Mouse (Mus musculus) lung, postnatal 0 days (tissue): ENCODE data around the gene Nrcam. TPM values are rescaled to one million over a fixed set of nuclear protein-coding genes. Genes with fewer than 3 reads are reported as not detected.

ENCODE experiments used
- ATAC-seq: fragments of 200-750 bp; cut with Nextera tagmentation; 2 replicates; pipeline ENCODE4 v1.8.0; 2017; ENCODE audit warnings: moderate library complexity
- DNase-seq: peaks from one replicate; pipeline ENCODE4 v3.0.0-alpha.2; 2016; ENCODE audit warnings: low spot score
- H3K27ac ChIP-seq: fragments of 300-500 bp; sonication (generic); 2 replicates; pipeline ENCODE4 v1.5.1; 2014; ENCODE audit warnings: antibody characterized with exemption, mild to moderate bottlenecking, low read length, mixed read lengths
- H3K27me3 ChIP-seq: fragments of 300-500 bp; sonication (generic); replicated peaks from 2 replicates; pipeline ENCODE4 v1.6.1; 2014; ENCODE audit warnings: low read length, mixed read lengths; ENCODE audit not compliant: insufficient read depth
- H3K36me3 ChIP-seq: fragments of 300-500 bp; sonication (generic); 2 replicates; pipeline ENCODE4 v1.6.1; 2014; ENCODE audit warnings: low read length, mixed read lengths; ENCODE audit not compliant: insufficient read depth
- H3K4me1 ChIP-seq: fragments of 300-500 bp; sonication (generic); 2 replicates; pipeline ENCODE4 v1.6.1; 2014; ENCODE audit warnings: antibody characterized with exemption, low read depth, low read length, mixed read lengths; ENCODE audit not compliant: insufficient read depth
- H3K4me2 ChIP-seq: fragments of 300-500 bp; sonication (generic); replicated peaks from 2 replicates; pipeline ENCODE4 v1.6.1; 2014; ENCODE audit warnings: low read depth, mild to moderate bottlenecking, low read length, moderate library complexity, mixed read lengths
- H3K4me3 ChIP-seq: fragments of 300-500 bp; sonication (generic); 2 replicates; pipeline ENCODE4 v1.5.1; 2014; ENCODE audit warnings: low read depth, low read length
- H3K9ac ChIP-seq: fragments of 300-500 bp; sonication (generic); replicated peaks from 2 replicates; pipeline ENCODE4 v1.6.1; 2014; ENCODE audit warnings: low read depth, mild to moderate bottlenecking
- H3K9me3 ChIP-seq: fragments of 300-500 bp; sonication (generic); 2 replicates; pipeline ENCODE4 v1.6.1; 2016; ENCODE audit warnings: low read length, mixed read lengths
- CTCF ChIP-seq: IDR thresholded peaks from 2 replicates; pipeline ENCODE4 v1.5.1; 2016; ENCODE audit warnings: antibody characterized with exemption, mild to moderate bottlenecking
- EP300 ChIP-seq: IDR thresholded peaks from 2 replicates; pipeline ENCODE4 v1.6.1; 2016; ENCODE audit warnings: antibody characterized with exemption, mild to moderate bottlenecking, control low read depth
- WGBS: fragments of 180-500 bp; shearing (Covaris S2); extraction: QIAGEN DNeasy Blood & Tissue Kit; methylation state at CpG from one replicate; pipeline ENCODE4 v1.1.7; 2014; 5-methylcytosine and 5-hydroxymethylcytosine counted together
- polyA plus RNA-seq: library from polyadenylated mRNA; unstranded; fragments of >200 nt; fragmentation: Nextera tagmentation; extraction: Ambion mirVana; gene quantifications from 2 replicates; pipeline ENCODE4 v1.2.1, GENCODE M21; 2015

Nrcam gene
- polyA plus RNA-seq, 1 experiment from 2014 or later = 10.3 TPM

DNA sequence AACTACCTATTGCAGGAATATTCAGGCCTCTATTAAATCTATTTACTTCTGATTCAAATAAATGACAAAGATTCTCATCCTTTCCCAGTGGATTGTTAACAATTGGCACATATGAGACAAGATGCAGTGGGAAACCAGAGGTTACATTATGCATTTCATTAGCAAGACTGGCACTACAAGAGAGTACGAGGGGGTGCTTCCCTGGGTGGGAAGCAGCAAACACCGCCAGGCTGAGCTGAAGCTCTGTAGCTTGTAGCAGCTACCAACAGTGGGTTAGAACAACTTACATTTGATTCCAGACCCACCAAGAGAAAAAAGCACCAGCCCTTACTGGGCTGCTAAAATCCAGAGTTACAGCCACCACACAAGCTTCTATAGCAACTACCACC, 151.3 kb downstream of the Nrcam start:
- TF ChIP-seq CTCF (no peak), EP300 (no peak)
- Histone ChIP-seq H3K9me3 (no peaks in the 10 kb centered on the region), H3K4me1 (no peaks in the 10 kb centered on the region), H3K27me3 (no peaks in the 10 kb centered on the region), H3K27ac (no peak overlapping the region), H3K4me2 (no peak overlapping the region), H3K9ac (no peak overlapping the region), H3K4me3 (no peak overlapping the region), H3K36me3 (no peaks in the 10 kb centered on the region)
- no peak for ATAC-seq
- DNase-seq = no peak
- 87% methylated on average over 2 of the region's 2 CpGs for WGBS

DNA sequence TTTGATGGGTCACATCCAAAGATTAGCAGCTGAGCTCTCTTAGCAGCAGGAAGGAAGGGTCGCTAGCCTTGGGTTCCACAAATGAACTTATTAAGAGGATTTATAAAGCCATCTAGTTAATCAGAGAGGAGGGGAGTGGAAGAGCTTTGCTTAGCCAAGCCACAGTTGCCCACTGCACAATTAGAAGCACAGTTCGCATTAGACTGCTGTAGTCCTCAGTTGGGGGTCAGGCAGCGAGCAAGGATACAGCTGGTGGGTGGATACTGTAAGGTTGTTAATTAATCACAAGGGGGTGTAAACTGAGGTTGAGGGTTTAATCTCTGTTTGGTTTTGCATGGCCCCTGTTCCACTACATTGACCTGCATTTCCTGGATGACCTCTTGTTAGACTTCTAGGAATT, 152.7 kb downstream of the Nrcam start:
- no peaks in the 10 kb centered on the region for H3K4me1 ChIP-seq
- no peaks in the 10 kb centered on the region for H3K9me3 ChIP-seq
- no peak overlapping the region for H3K9ac ChIP-seq
- ATAC-seq = no peak
- no peak overlapping the region for H3K27ac ChIP-seq
- no peak for DNase-seq
- H3K36me3 ChIP-seq = no peaks in the 10 kb centered on the region
- H3K27me3 ChIP-seq = no peaks in the 10 kb centered on the region
- no peak overlapping the region for H3K4me2 ChIP-seq
- H3K4me3 ChIP-seq = no peak overlapping the region
- no peak for TF ChIP-seq CTCF
- no peak for TF ChIP-seq EP300
- WGBS = 76% methylated on average over 3 of the region's 3 CpGs

DNA sequence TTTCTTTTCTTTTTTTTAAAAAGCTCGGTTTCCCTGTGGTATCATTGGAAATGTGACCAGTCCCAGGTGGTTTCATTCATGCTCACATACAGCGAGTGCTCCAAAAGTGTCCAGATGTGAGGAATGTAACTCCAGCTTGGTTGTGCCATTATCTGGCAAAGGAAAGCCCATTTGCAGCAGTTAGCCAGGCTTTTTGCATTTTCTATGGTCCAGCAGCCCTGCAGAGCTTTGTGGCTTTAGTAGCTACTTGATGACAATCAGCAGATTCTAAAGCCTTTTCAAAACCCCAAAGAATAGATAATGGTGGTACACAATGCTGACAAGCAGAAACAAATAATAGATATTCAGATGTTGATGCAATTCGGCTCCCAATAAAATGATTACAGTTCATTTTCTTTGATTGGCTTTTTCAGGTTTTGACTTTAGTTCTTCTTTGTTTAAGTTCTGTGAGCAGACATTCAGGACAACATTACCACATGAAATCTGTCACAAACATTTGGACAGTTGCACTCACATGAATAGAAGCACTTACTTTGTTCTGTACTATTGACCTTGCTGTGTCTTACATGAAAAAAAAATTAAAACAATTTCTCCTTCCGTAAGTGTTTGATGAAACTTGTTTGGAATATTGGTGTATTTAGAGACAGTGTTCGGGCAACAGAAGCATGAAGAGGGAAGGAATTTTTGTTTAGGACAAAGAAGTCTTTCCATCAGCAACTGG, 164.2 kb downstream of the Nrcam start:
- ATAC-seq (peak; percentile 83), DNase-seq (peak; percentile 73)
- no peak overlapping the region for H3K4me2 ChIP-seq
- H3K9ac ChIP-seq = no peak overlapping the region
- no peaks in the 10 kb centered on the region for H3K36me3 ChIP-seq
- H3K27ac ChIP-seq = no peak overlapping the region
- H3K4me1 ChIP-seq = no peaks in the 10 kb centered on the region
- WGBS = 48% methylated on average over 5 of the region's 5 CpGs
- no peak; the same call in 1 of the 2 replicates for TF ChIP-seq EP300
- TF ChIP-seq CTCF = no peak
- no peaks in the 10 kb centered on the region for H3K27me3 ChIP-seq
- H3K9me3 ChIP-seq = no peaks in the 10 kb centered on the region
- no peak overlapping the region for H3K4me3 ChIP-seq

DNA sequence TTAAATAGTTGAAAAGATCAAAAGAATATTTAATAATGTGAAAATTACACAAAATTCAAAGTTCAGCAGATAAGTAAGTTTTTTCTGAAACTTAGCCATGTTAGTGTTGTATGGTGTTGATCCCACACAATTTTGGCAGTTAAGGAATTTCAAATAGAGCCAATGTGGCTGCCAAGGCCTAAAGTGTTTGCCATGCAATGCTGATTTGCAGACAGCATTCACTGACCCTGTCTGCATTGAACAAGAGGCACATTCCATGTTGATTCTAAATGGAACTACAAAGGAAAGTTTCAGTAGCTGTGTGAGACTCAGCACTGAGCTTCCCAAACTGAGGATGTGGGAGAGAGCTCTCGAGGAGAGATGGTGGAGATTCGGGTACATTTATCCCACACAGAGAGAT, 169.1 kb downstream of the Nrcam start:
- Histone ChIP-seq H3K27ac (no peak overlapping the region), H3K4me1 (no peaks in the 10 kb centered on the region; the same call in 1 of the 2 replicates), H3K27me3 (no peaks in the 10 kb centered on the region), H3K36me3 (no peaks in the 10 kb centered on the region), H3K9me3 (no peaks in the 10 kb centered on the region), H3K4me3 (no peak overlapping the region), H3K4me2 (no peak overlapping the region), H3K9ac (no peak overlapping the region)
- DNase-seq (no peak), ATAC-seq (no peak)
- 38% methylated on average over 2 of the region's 2 CpGs for WGBS
- TF ChIP-seq EP300 (no peak), CTCF (no peak)

DNA sequence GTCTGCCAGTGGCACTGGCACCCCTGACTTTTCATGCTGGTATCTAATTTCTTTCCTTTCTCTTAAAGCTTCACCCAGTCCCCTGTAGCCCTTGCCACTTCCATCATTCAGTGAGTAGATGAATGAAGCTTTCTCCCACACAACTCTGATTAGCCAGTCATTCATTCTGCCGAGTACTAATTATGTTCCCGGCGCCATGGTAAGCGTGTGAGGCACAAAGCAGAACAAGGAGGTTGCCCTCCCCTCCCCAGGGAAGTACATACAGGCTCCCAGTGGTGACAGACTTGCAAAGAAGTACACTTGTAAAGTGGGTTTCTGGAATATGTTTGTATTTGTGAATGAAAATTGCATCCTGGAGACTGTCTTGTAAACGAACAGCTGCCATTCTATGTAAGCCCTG, 170.2 kb downstream of the Nrcam start:
- Histone ChIP-seq H3K27me3 (no peaks in the 10 kb centered on the region), H3K4me3 (no peak overlapping the region), H3K9me3 (no peaks in the 10 kb centered on the region), H3K9ac (no peak overlapping the region), H3K4me2 (no peak overlapping the region), H3K36me3 (no peaks in the 10 kb centered on the region), H3K4me1 (no peaks in the 10 kb centered on the region; the same call in 1 of the 2 replicates), H3K27ac (no peak overlapping the region)
- DNase-seq = no peak
- 83% methylated on average over 5 of the region's 5 CpGs for WGBS
- ATAC-seq = no peak
- no peak for TF ChIP-seq CTCF
- no peak for TF ChIP-seq EP300

DNA sequence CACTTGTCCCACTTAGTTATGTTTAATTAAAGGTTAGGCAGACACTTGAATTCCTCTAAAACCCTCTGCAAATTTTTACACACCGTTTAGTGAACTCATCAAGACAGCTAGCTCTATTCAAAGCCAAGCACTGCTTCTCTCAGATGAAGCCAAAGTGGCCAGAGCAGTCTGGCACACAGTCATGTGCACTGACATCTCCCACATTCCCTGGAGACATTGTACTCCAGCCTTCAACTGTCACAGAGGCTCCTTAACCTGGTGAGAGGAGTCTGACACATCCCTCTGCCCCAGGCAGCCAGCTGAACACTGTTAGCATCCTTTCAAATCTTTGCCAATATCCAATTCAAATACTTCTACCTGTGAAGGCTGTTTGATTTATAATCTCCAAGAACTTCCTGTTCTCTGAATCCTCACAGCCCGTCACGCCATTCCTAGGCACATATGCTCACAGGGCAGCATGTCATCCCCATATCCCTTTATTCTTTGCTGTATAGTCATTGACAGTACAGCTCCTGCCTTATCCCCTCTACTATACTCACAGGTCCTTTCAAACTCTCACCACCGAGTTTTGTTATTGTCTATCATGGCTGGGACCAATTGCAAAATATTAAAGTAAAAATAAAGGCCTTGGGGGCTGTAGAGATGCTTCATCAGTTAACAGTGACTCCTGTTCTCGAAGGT, 173.3 kb downstream of the Nrcam start:
- H3K27ac ChIP-seq = no peak overlapping the region
- 44% methylated on average over 5 of the region's 5 CpGs for WGBS
- DNase-seq = no peak
- TF ChIP-seq CTCF = no peak
- no peak for TF ChIP-seq EP300
- H3K4me2 ChIP-seq = no peak overlapping the region
- no peaks in the 10 kb centered on the region for H3K36me3 ChIP-seq
- no peaks in the 10 kb centered on the region for H3K9me3 ChIP-seq
- no peak overlapping the region for H3K9ac ChIP-seq
- ATAC-seq = no peak
- no peaks in the 10 kb centered on the region for H3K27me3 ChIP-seq
- H3K4me3 ChIP-seq = no peak overlapping the region
- H3K4me1 ChIP-seq = no peaks in the 10 kb centered on the region; the same call in 1 of the 2 replicates
